Mouse (Mus musculus): ENCODE results near the gene Slco1a4.
"Not testable (repeated sequence)": the region's sequence is repeated elsewhere in the genome, so short reads cannot be mapped to it uniquely, and the experiment has no call there.

Gene Slco1a4

GRCm38 (mm10) chr6:141856085-141856484 is at the start of gene Slco1a4:
Gene Slco1a4 (minus strand): TSS chr6:141856199.
- DNase-seq: no peak

GRCm38 (mm10) chr6:141898197-141898596 is 42.2 kb upstream of the Slco1a4 start:
- no peak for DNase-seq

DNA sequence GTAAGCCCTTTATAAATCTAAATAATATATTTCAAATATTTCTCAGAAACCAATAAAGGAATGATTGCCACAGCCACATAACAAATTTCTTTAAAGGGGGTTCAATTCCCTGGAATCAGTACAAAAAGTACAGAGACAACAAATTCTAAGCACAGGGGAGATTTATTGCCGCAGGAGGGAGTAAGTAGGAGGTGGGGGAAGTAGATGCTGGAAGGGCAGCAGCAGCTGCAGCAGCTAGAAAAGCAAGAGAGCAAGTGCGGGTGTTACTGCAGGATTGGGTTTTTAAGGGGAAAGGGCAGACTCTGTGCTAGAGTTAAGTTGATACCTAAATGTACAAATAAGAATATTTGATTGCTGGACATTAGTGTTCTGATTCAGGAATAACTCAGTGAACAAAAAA is 33.7 kb upstream of the Slco1a4 start:
- no peak for DNase-seq

DNA sequence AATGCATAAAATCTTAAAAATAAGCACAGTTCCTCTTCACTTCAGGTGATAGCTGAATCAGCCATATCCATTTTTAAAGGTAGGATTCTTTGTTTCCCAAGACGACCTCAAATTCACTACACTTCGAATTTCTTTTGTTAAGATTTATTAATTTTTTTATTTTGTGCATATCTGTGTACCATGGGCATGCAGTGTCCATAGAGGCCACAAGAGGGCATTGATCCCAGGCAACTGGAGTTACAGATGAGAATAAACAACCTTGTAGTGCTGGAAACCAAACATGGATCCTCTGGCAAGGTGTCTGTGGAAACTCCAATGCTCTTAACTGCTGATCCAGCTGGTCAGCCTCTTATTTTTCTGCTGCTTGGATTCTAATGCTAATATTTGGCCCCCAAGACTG is 32.2 kb upstream of the Slco1a4 start:
- no peak for DNase-seq

- no peak for DNase-seq
These were observed 26.6 kb upstream of the Slco1a4 start for GRCm38 (mm10) chr6:141882581-141882980.

- not testable (repeated sequence) for DNase-seq
These were observed 19.7 kb upstream of the Slco1a4 start for GRCm38 (mm10) chr6:141875742-141876141.

- DNase-seq: no peak
These were observed 15.7 kb upstream of the Slco1a4 start for GRCm38 (mm10) chr6:141871711-141872110.

DNA sequence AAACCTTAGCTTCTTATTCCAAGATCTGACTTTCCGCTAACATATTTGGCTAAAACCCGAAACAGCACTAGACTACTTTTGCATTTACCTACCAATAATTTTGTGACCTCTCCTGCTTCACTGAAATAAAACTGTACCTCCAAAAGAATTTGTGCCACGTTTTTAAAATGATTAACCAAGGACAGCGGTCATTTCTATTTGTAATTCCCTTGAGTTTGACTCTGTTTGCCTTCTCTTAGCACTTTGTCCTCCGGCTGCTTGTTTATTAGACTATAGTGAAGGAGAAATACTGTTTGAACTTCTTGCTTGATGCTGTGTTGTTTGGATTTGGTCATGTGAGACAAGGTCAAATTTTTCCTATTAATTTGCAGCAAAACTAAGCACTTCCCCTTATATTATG is 12.7 kb upstream of the Slco1a4 start:
- no peak for DNase-seq

- no peak for DNase-seq
These were observed 10.0 kb upstream of the Slco1a4 start for GRCm38 (mm10) chr6:141866026-141866425.

DNA sequence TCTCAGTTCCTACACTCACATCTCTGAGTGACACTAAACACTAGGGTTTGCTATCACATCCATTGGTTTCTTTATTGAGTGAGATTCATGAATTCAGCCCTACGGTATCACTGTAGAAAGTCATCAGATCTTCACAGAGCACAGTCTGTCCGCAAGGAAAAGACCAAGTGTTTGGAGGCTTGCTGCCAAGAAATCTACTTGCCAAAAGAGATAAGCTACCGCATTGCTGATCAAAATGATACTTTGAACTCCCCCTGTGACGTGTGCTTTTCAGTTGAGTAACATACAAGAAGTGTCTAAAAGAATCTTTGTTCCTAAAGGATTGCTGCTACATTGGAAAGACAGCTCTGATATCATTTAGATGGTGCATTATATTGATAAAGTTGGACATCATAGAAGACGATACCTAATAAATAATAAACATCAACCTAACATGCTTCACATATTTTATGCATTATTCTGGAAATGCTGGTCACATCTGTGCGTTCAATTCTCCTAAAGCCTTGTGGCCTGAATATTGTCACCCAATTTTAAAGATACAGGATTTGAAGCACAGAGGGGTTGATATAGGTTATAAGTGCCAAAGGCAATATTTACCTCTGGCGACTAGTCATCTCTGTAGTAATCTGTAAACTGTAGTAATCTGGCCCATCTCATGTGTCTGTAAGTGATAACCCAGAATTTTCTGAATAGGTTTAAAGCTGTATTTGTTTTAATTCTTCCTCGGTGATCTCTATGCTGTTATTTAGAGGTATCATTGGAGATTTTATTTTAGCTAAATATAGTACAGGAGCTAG is 1.9 kb upstream of the Slco1a4 start:
- DNase-seq: no peak

GRCm38 (mm10) chr6:141853616-141854015 is 2.4 kb downstream of the Slco1a4 start:
- no peak for DNase-seq

- DNase-seq: no peak
These were observed 6.9 kb downstream of the Slco1a4 start for GRCm38 (mm10) chr6:141849051-141849450.

DNA sequence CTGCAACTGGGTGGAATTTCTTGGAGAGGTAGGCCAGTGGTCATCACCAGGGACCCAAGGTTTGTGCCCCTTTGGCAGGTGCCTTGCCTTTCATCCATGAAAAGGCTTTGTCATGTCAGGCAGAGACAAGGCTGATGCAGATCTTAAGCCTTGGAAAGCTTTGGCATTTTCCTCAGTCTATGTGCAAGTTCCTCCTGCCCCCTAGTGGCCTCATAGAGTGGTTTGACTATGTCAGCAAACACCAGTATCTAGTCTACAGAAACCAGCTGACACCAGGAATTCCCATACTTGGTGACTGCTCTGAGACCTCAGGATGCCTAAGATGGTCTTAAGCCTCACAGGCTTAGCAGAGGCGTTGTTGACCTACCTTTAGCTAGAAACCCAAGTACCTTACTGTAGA is 58.2 kb downstream of the Slco1a4 start:
- DNase-seq: no peak

- no peak for DNase-seq
These were observed 81.5 kb downstream of the Slco1a4 start for GRCm38 (mm10) chr6:141774476-141774875.

DNA sequence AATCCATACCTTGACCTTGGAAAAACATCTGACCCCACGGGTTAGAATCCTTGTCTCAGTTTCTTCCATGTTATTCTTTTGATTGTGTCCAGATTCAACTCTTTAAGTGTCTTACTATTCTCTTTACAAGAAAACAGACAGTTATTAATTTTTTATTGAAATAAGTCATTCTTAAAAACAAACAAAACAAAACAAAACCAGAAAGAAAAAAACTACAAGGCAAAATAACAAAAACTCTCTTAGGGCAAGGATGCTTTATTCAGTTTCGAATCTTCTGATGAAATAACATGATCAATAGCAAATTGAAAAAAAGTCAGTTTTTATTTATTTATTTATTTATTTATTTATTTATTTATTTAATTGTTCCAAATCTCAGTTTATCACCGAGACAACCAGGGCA is 82.3 kb downstream of the Slco1a4 start, which contains the start of gene Gm5724:
Gene Gm5724 (minus strand): TSS at position 101 of the 400 bp plus-strand sequence.
- DNase-seq: no peak
